Mouse (Mus musculus) ES-E14 (cell line): ENCODE measurements around the gene Zfp423.

ENCODE experiments used
- HCFC1 ChIP-seq: IDR thresholded peaks from 2 replicates; pipeline ENCODE4 v1.6.1; 2012; ENCODE audit warnings: low read length, inconsistent platforms, borderline replicate concordance; ENCODE audit not compliant: insufficient read depth
- ZNF384 ChIP-seq: IDR thresholded peaks from 2 replicates; pipeline ENCODE4 v1.6.1; 2012; ENCODE audit warnings: low read depth, low read length, inconsistent platforms

DNA sequence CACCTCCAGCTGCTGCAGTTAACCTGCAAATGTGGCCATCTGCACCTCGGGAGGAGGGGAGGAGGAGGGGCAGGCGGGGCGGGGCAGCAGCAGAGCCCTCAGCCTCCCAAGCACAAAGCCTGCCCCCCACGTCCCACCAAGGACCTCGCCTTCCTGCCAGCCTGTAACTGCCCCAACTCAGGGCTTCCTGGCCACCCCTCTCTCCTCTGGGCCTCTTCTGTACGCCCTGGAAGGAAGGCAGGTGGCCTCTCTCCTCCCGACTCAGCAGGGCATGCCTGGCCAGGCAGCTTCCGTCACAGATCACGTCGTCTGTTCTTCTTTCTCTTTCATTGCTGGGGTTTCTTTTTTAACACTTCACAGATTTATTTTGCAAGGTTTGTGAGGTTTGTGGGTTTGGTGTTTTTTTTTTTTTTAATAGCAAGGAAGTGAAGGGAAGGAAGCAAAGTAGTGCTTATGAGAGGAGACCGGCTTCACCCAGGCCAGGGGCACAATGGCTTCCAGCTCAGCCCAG lies 251.2 kb downstream of the Zfp423 start:
- TF ChIP-seq ZNF384 (no peak), HCFC1 (no peak)
